Comparison of ENCODE assay signal across 9 mouse cellular contexts in genomic region chr7:63907778-63908495, GRCm38 (mm10). TPM values are rescaled to one million over a fixed set of nuclear protein-coding genes. Genes with fewer than 3 reads are reported as not detected.
A peak's percentile ranks its signal among the peaks of the same experiment; 100 is the strongest.
DNase-seq lines count a peak whose midpoint lies in the region; ATAC-seq and TF ChIP-seq lines count a peak whose summit lies in the region.
"Had no signal": no experiment of that assay in that cellular context is flagged by ENCODE, and none has a peak within 500 bp of the region (broad histone marks: within the 10 kb centered on the region; RNA-seq: fewer than 3 reads in every experiment).

No protein-coding gene starts in this region.

- intact Hi-C loops in heart, postnatal 36 days (cut with DNase I), result no loop called here

- DNase-seq in heart, embryonic 10.5 days (ENCODE audit: low spot score), result no peak
- DNase-seq in heart, postnatal 36 days, result no peak
- DNase-seq in cerebellum, postnatal 36 days, result peak; percentile 63 to 81
- DNase-seq in thymus, postnatal 14 days, result no peak
- DNase-seq in adrenal gland, postnatal 4 days (ENCODE audit: low spot score in 2 of 2), result no peak

- H3K27ac ChIP-seq in heart, embryonic 10.5 days, result peak overlapping the region; percentile 77
- 0 out of 2 replicates have a peak overlapping the region, but pooled peaks have one; percentile 55 for H3K27ac ChIP-seq in limb, embryonic 13.5 days

- TF ChIP-seq CTCF in E14TG2a.4 (conservative IDR thresholded peaks at IDR 0.05; ENCODE audit: low read length), result no peak

- no peak overlapping the region for H3K4me3 ChIP-seq in heart, embryonic 10.5 days
- H3K4me3 ChIP-seq in E14TG2a.4 (replicated peaks; ENCODE audit: low read length), result peak overlapping the region; percentile 61
- no peak overlapping the region for H3K4me3 ChIP-seq in limb, embryonic 13.5 days

- 77% methylated on average over 5 of the region's 5 CpGs for WGBS in heart, embryonic 10.5 days
- 91% methylated on average over 5 of the region's 5 CpGs for WGBS in limb, embryonic 13.5 days

- no peaks in the 10 kb centered on the region for H3K36me3 ChIP-seq in heart, embryonic 10.5 days
- H3K36me3 ChIP-seq in E14TG2a.4 (ENCODE audit: insufficient read depth, low read length), result peaks cover 11% of the 10 kb centered on the region; the same call in 1 of the 2 replicates
- no peaks in the 10 kb centered on the region for H3K36me3 ChIP-seq in limb, embryonic 13.5 days

- no peaks in the 10 kb centered on the region for H3K9me3 ChIP-seq in heart, embryonic 10.5 days
- H3K9me3 ChIP-seq in E14TG2a.4 (ENCODE audit: low read length), result no peaks in the 10 kb centered on the region
- H3K9me3 ChIP-seq in limb, embryonic 13.5 days, result no peaks in the 10 kb centered on the region

- peaks cover 70% of the 10 kb centered on the region for H3K4me1 ChIP-seq in heart, embryonic 10.5 days
- peaks cover 93% of the 10 kb centered on the region for H3K4me1 ChIP-seq in E14TG2a.4 (replicated peaks; ENCODE audit: low read depth, low read length)
- H3K4me1 ChIP-seq in limb, embryonic 13.5 days, result peaks cover 55% of the 10 kb centered on the region

- H3K9ac ChIP-seq in limb, embryonic 13.5 days, result no peak overlapping the region

- no peaks in the 10 kb centered on the region for H3K27me3 ChIP-seq in heart, embryonic 10.5 days (ENCODE audit: insufficient read depth, poor library complexity, severe bottlenecking)
- no peaks in the 10 kb centered on the region for H3K27me3 ChIP-seq in E14TG2a.4 (ENCODE audit: insufficient read depth, low read length)
- H3K27me3 ChIP-seq in limb, embryonic 13.5 days, result no peaks in the 10 kb centered on the region

- H3K4me2 ChIP-seq in limb, embryonic 13.5 days (replicated peaks), result no peak overlapping the region

- ATAC-seq in limb, embryonic 13.5 days (ENCODE audit: low FRiP score, low read depth), result no peak
- ATAC-seq in inflammation-experienced regulatory T-cells, adult 6 months, result no peak

RNA-seq across cellular contexts. Expression of gene E030018B13Rik, which starts 8.7 kb away (rescaled TPM):
- 0.18 TPM in 1 of 2 replicates, not detected in the other for polyA plus RNA-seq in heart, embryonic 10.5 days (2016; fragmentation: Nextera tagmentation; extraction: Ambion mirVana)
- not detected for total RNA-seq in heart, postnatal 36 days (2021)
- 0.14 TPM in 1 of 2 replicates, not detected in the other for polyA plus RNA-seq in limb, embryonic 13.5 days (2015; fragmentation: Nextera tagmentation; extraction: Ambion mirVana)
- not detected for total RNA-seq in adrenal gland, postnatal 4 days (2021)
- polyA plus RNA-seq in inflammation-experienced regulatory T-cells, adult 6 months (2017; shearing (Covaris generic)), result under 1 TPM in 1 of 3 experiments, not detected in 2; 0.62 TPM
- polyA plus RNA-seq: neural tube, embryonic 11.5 days had no signal

RNA-seq across cellular contexts. Expression of gene Klf13, which starts 30.8 kb away (rescaled TPM):
- 17.3 and 18.3 TPM in 2 replicates for polyA plus RNA-seq in heart, embryonic 10.5 days (2016; fragmentation: Nextera tagmentation; extraction: Ambion mirVana)
- 10 to 100 TPM; 49.2 to 58.7 TPM for total RNA-seq in heart, postnatal 36 days (2021)
- polyA plus RNA-seq in limb, embryonic 13.5 days (2015; fragmentation: Nextera tagmentation; extraction: Ambion mirVana), result 20.1 and 20.9 TPM in 2 replicates
- total RNA-seq in adrenal gland, postnatal 4 days (2021), result 10 to 100 TPM; 70.9 to 77.5 TPM
- 100 to 1,000 TPM; 125 to 194 (median 163) TPM for polyA plus RNA-seq in inflammation-experienced regulatory T-cells, adult 6 months (2017; shearing (Covaris generic))

Comparison
In these comparisons a context has a peak if more than half of its experiments do, and no peak if none do; other contexts are left out.
1. DNase-seq: peak in cerebellum, postnatal 36 days (2 of 2); none in heart, embryonic 10.5 days (single experiment), heart, postnatal 36 days (0 of 2), thymus, postnatal 14 days (single experiment) and adrenal gland, postnatal 4 days (0 of 2).